Mouse (Mus musculus) heart, adult 2 months (tissue): ENCODE data around the gene Ect2l. TPM values are rescaled to one million over a fixed set of nuclear protein-coding genes. Genes with fewer than 3 reads are reported as not detected.

ENCODE experiments used
- DNase-seq, 2 experiments: peaks; one replicate each; pipeline ENCODE4 v3.0.0; 2021
- H3K27ac ChIP-seq: fragments of 200-600 bp; 2 replicates; pipeline ENCODE4 v1.8.1; 2022
- H3K27me3 ChIP-seq: fragments of 200-500 bp; 2 replicates; pipeline ENCODE4 v1.6.1; 2012; ENCODE audit warnings: mild to moderate bottlenecking, low read length, inconsistent platforms, mixed read lengths; ENCODE audit not compliant: control insufficient read depth, insufficient read depth
- H3K36me3 ChIP-seq: fragments of 200-500 bp; 2 replicates; pipeline ENCODE4 v1.6.1; 2012; ENCODE audit warnings: low read length, inconsistent platforms; ENCODE audit not compliant: control insufficient read depth, insufficient read depth
- H3K4me1 ChIP-seq: fragments of 200-500 bp; 2 replicates; pipeline ENCODE4 v1.6.1; 2011; ENCODE audit warnings: low read length; ENCODE audit not compliant: control insufficient read depth, insufficient read depth
- H3K4me3 ChIP-seq: fragments of 200-600 bp; 2 replicates; pipeline ENCODE4 v1.8.1; 2022
- H3K79me2 ChIP-seq: fragments of 200-500 bp; replicated peaks from 2 replicates; pipeline ENCODE4 v1.6.1; 2012; ENCODE audit warnings: mild to moderate bottlenecking, inconsistent platforms, low read length, moderate library complexity, mixed read lengths; ENCODE audit not compliant: control insufficient read depth, insufficient read depth
- H3K9ac ChIP-seq: fragments of 200-500 bp; 2 replicates; pipeline ENCODE4 v1.6.1; 2012; ENCODE audit warnings: low read depth, mild to moderate bottlenecking, control low read depth, inconsistent platforms, low read length, mixed read lengths
- CTCF ChIP-seq: fragments of 200-600 bp; IDR thresholded peaks from 2 replicates; pipeline ENCODE4 v1.8.1; 2022; ENCODE audit warnings: antibody characterized with exemption, mild to moderate bottlenecking, moderate library complexity
- EP300 ChIP-seq: fragments of 200-500 bp; IDR thresholded peaks from 2 replicates; pipeline ENCODE4 v1.6.1; 2011; ENCODE audit warnings: low read depth, low read length, control low read depth; ENCODE audit not compliant: insufficient read depth
- POLR2A ChIP-seq: fragments of 200-500 bp; IDR thresholded peaks from 2 replicates; pipeline ENCODE4 v1.6.1; 2011; ENCODE audit warnings: mild to moderate bottlenecking, low read depth, low read length, control low read depth; ENCODE audit not compliant: insufficient read depth
- WGBS: fragments of 180-500 bp; shearing (Covaris S2); methylation state at CpG from one replicate; pipeline ENCODE4 v1.1.7; 2018; 5-methylcytosine and 5-hydroxymethylcytosine counted together
- intact Hi-C: fragments of 180-260 bp; cut with DNase I; formaldehyde crosslinking; loops from one replicate; pipeline ENCODE4 v1.15.1; 2025
- long read RNA-seq: library from polyadenylated mRNA; stranded (forward); transcript quantifications from one replicate; pipeline ENCODE4 v2.0.0, GENCODE M21; 2021
- polyA plus RNA-seq: library from polyadenylated mRNA; depleted of rRNA; stranded (reverse); fragments of >200 nt; gene quantifications from 2 replicates; pipeline ENCODE4 v1.2.3, GENCODE M21; 2012; rRNA removed
- total RNA-seq, 2 experiments: library from RNA; stranded (reverse); gene quantifications; 2 replicates each; pipeline ENCODE4 v1.2.3; 2021

Ect2l gene
- total RNA-seq (not detected), polyA plus RNA-seq (0.20 and 0.29 TPM in 2 replicates)
- long read RNA-seq: 0 reads

DNA sequence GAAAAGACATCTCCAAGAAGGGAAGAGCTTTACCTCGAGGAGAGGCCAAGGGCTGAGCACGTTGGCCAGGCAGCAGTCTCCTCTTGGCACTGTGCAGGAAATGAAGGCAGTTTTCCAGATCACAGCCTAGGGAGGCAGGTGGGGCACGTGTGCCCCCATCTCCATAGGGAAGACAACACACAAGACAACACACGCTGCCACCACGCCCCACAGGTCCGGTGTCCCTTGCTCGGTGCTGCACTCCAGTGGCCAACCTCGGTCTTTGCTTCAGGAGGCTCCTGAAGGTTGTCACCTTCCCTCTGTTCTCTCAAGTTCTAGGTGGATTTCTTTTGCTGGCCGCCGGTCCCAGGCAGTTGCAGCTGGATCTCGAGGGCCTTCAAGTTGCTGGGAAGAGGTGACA, at the start of gene Ect2l:
TSS of gene Ect2l (minus strand) at position 165 of the 400 bp plus-strand sequence.
- Histone ChIP-seq H3K79me2 (no peaks in the 10 kb centered on the region), H3K36me3 (no peaks in the 10 kb centered on the region; the same call in 1 of the 2 replicates), H3K4me1 (peaks cover 3% of the 10 kb centered on the region), H3K9ac (no peak within 1 kb of the TSS), H3K27ac (no peak within 1 kb of the TSS), H3K27me3 (no peaks in the 10 kb centered on the region), H3K4me3 (no peak within 1 kb of the TSS)
- intact Hi-C loops: no loop called here
- 6% methylated on average over 11 of the region's 11 CpGs for WGBS
- peak; percentile 33 to 42 for DNase-seq
- 0 out of 2 replicates have a peak, but pooled peaks have one; percentile 19 for TF ChIP-seq EP300
- TF ChIP-seq CTCF: peak; percentile 71
- TF ChIP-seq POLR2A: no peak

DNA sequence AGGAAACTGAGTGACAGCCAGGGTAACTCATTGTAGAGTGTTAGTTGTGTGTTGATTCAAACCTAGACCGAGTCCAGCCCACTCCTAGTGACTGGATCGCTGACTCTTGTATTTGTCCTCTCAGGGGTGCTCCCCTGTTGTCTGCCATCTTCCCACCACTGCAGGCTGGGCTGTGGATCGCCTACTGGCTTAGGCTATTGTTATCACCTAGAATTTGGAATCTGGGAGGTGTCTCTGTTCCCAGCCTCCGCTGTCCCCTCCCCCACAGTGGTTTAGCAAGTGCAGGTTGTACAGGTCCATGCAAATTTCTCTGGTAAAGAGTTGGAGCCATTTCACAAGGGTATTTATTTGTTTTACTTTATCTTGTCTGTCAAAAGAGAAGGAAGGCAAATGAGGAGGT, 40.7 kb upstream of the Ect2l start:
- Histone ChIP-seq H3K36me3 (no peaks in the 10 kb centered on the region), H3K4me3 (no peak overlapping the region), H3K79me2 (no peaks in the 10 kb centered on the region), H3K27ac (no peak overlapping the region), H3K4me1 (no peaks in the 10 kb centered on the region), H3K9ac (no peak overlapping the region), H3K27me3 (no peaks in the 10 kb centered on the region)
- intact Hi-C loops: no loop called here
- 66% methylated on average over 4 of the region's 4 CpGs for WGBS
- no peak for DNase-seq
- no peak for TF ChIP-seq POLR2A

DNA sequence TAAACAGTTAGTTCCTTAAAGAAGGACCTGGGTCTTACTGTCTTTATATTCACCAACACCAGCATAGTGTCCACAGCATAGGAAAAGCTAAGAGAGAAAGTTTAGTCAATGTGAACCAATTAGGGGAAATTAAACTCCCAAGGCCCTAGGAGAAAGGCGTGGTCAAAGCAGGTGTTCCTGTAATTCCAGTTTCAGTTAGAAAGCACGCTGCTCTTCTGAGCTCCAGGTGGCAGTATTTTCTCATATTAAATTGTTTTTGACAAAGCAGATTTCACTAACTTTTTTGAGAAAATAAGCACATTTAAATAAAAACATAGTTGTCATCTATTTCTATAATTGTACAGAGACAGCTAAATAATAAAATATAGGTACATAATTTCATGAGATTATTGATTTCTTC, 32.9 kb upstream of the Ect2l start:
- Histone ChIP-seq H3K79me2 (no peaks in the 10 kb centered on the region), H3K9ac (no peak overlapping the region), H3K27me3 (no peaks in the 10 kb centered on the region), H3K4me3 (no peak overlapping the region), H3K27ac (no peak overlapping the region), H3K4me1 (no peaks in the 10 kb centered on the region), H3K36me3 (no peaks in the 10 kb centered on the region)
- DNase-seq: no peak
- WGBS: 51% methylated on average over 2 of the region's 2 CpGs
- TF ChIP-seq POLR2A (no peak), CTCF (peak; percentile 57)
- intact Hi-C loops: loop anchor here (1.0 kb wide), 1 partner anchor 285 kb away; no protein-coding TSS in a partner anchor

DNA sequence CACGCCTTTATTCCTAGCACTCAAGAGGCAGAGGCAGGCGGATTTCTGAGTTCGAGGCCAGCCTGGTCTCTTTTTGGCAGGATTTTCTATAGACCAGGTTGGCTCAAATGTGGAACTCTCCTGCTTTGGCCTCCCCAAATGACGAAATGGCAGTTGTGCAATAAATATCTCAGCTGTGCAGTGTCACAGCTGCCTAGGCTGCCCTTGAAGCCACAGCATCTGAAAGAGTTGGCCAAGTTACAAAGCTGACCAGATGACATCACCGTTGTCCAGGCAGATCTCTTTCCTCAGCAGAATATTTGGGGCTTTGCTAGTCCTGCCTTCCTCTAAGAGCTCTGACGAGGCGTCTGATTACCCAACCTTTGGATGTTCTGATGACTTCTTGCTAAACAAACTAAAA, 26.5 kb upstream of the Ect2l start:
- TF ChIP-seq EP300 (no peak), CTCF (no peak), POLR2A (no peak)
- Histone ChIP-seq H3K79me2 (no peaks in the 10 kb centered on the region), H3K4me3 (no peak overlapping the region), H3K27ac (no peak overlapping the region), H3K36me3 (no peaks in the 10 kb centered on the region), H3K27me3 (no peaks in the 10 kb centered on the region), H3K9ac (no peak overlapping the region), H3K4me1 (no peaks in the 10 kb centered on the region)
- intact Hi-C loops: loop anchor here (5.0 kb wide), 2 partner anchors 80 to 155 kb away; partner anchors contain the start of gene Nhsl1
- 71% methylated on average over 7 of the region's 7 CpGs for WGBS
- peak; percentile 43 to 73 for DNase-seq

DNA sequence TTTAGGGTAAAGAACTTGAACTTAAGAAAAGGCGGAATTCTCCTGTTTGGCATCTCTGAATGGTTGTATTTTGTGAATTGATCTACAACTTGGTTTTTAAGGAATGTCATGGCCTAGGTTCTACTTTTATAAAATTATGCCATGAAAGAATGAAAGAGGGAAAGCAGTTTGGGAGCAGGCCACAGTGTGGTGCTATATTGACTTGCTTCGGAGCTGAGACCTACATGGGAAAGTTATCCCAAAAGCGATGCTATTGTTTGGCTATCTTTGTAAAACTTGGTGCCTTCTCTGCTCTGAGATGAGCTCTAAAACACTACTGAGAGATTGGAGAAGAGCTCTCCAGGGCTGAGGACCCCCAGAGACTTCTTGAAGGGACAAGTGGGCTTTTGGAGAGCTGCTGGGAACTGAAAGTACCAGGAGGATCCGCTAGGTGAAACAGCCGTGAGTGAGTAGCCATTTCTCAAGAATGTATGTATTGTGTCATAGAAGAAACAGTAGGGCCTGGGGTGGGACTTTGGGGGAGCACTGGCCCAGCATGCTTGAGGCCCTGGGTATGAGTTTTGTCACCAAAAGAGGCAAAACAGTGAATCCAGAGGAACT, 25.7 kb upstream of the Ect2l start:
- H3K36me3 ChIP-seq: no peaks in the 10 kb centered on the region
- WGBS: 76% methylated on average over 5 of the region's 5 CpGs
- H3K27ac ChIP-seq: no peak overlapping the region
- H3K79me2 ChIP-seq: no peaks in the 10 kb centered on the region
- intact Hi-C loops: loop anchor here (5.0 kb wide), 2 partner anchors 81 to 156 kb away; partner anchors contain the start of gene Nhsl1
- no peak overlapping the region for H3K4me3 ChIP-seq
- no peak overlapping the region for H3K9ac ChIP-seq
- H3K27me3 ChIP-seq: no peaks in the 10 kb centered on the region
- no peaks in the 10 kb centered on the region for H3K4me1 ChIP-seq
- TF ChIP-seq POLR2A (no peak), CTCF (peak; percentile 29; the same call in 1 of the 2 replicates)
- no peak for DNase-seq

DNA sequence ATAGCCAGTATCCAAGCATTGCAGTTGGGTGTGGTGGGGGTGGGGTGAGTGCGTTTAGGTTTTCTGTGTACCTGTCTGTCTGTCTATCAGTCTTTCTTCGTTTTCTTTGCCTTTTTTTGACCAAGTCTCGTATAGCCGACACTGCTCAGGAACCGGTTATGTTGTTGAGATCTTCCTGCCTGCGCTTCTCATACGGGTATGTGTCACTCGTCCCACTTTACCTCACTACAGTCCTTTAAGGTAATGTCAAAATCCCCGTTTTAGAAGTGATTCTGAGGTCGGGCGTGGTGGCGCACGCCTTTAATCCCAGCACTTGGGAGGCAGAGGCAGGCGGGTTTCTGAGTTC, 24.7 kb upstream of the Ect2l start:
- Histone ChIP-seq H3K9ac (no peak overlapping the region), H3K27me3 (no peaks in the 10 kb centered on the region), H3K4me3 (peak overlapping the region; percentile 92), H3K36me3 (no peaks in the 10 kb centered on the region), H3K4me1 (no peaks in the 10 kb centered on the region), H3K27ac (peak overlapping the region; percentile 90), H3K79me2 (no peaks in the 10 kb centered on the region)
- WGBS: 12% methylated on average over 14 of the region's 14 CpGs
- no peak for DNase-seq
- TF ChIP-seq POLR2A (0 out of 2 replicates have a peak, but pooled peaks have one; percentile 35), CTCF (no peak)
- intact Hi-C loops: loop anchor here (5.0 kb wide), 2 partner anchors 82 to 157 kb away; partner anchors contain the start of gene Nhsl1
